Mouse (Mus musculus) forebrain, embryonic 16.5 days (tissue): ENCODE results near the gene Gm21964. TPM values are rescaled to one million over a fixed set of nuclear protein-coding genes. Genes with fewer than 3 reads are reported as not detected.

Experiments used
- ATAC-seq: fragments of 200-750 bp; cut with Nextera tagmentation; 2 replicates; pipeline ENCODE4 v1.8.0; 2017; ENCODE audit warnings: mild to moderate bottlenecking, moderate library complexity
- H3K27ac ChIP-seq: fragments of 300-500 bp; sonication (generic); 2 replicates; pipeline ENCODE4 v1.5.1; 2014; ENCODE audit warnings: low read length, control low read depth
- H3K27me3 ChIP-seq: fragments of 300-500 bp; sonication (generic); replicated peaks from 2 replicates; pipeline ENCODE4 v1.6.1; 2014; ENCODE audit warnings: low read length; ENCODE audit not compliant: control insufficient read depth, insufficient read depth
- H3K36me3 ChIP-seq: fragments of 300-500 bp; sonication (generic); 2 replicates; pipeline ENCODE4 v1.6.1; 2014; ENCODE audit not compliant: control insufficient read depth, insufficient read depth
- H3K4me1 ChIP-seq: fragments of 300-500 bp; sonication (generic); replicated peaks from 2 replicates; pipeline ENCODE4 v1.6.1; 2014; ENCODE audit warnings: low read length; ENCODE audit not compliant: control insufficient read depth, insufficient read depth
- H3K4me2 ChIP-seq: fragments of 300-500 bp; sonication (generic); 2 replicates; pipeline ENCODE4 v1.6.1; 2014; ENCODE audit warnings: mild to moderate bottlenecking, low read length, control low read depth
- H3K4me3 ChIP-seq: fragments of 300-500 bp; sonication (generic); replicated peaks from 2 replicates; pipeline ENCODE4 v1.5.1; 2014; ENCODE audit warnings: mild to moderate bottlenecking, low read length, control low read depth
- H3K9ac ChIP-seq: fragments of 300-500 bp; sonication (generic); replicated peaks from 2 replicates; pipeline ENCODE4 v1.6.1; 2014; ENCODE audit warnings: low read depth, low read length, control low read depth
- H3K9me3 ChIP-seq: fragments of 300-500 bp; sonication (generic); 2 replicates; pipeline ENCODE4 v1.6.1; 2016; ENCODE audit warnings: low read length; ENCODE audit not compliant: control insufficient read depth
- WGBS: fragments of 180-500 bp; shearing (Covaris S2); extraction: QIAGEN DNeasy Blood & Tissue Kit; methylation state at CpG from one replicate; pipeline ENCODE4 v1.1.7; 2014; 5-methylcytosine and 5-hydroxymethylcytosine counted together
- polyA plus RNA-seq: library from polyadenylated mRNA; unstranded; fragments of >200 nt; fragmentation: Nextera tagmentation; extraction: Ambion mirVana; gene quantifications from 2 replicates; pipeline ENCODE4 v1.2.1, GENCODE M21; 2015

The Gm21964 gene
- polyA plus RNA-seq = not detected in 2 replicates

- 89% methylated on average over 12 of the region's 12 CpGs for WGBS
- ATAC-seq = no peak
- Histone ChIP-seq H3K27ac (no peak within 1 kb of the TSS), H3K4me3 (no peak within 1 kb of the TSS), H3K36me3 (no peaks in the 10 kb centered on the region), H3K4me1 (no peaks in the 10 kb centered on the region), H3K4me2 (no peak within 1 kb of the TSS), H3K9ac (no peak within 1 kb of the TSS), H3K27me3 (no peaks in the 10 kb centered on the region), H3K9me3 (no peaks in the 10 kb centered on the region)
These were observed at the start of gene Gm21964 for GRCm38 (mm10) chr8:110100907-110101306. Gene Gm21964 (plus strand): TSS chr8:110101207.

GRCm38 (mm10) chr8:110051208-110051607 is 49.8 kb upstream of the Gm21964 start:
- no peaks in the 10 kb centered on the region for H3K36me3 ChIP-seq
- H3K4me2 ChIP-seq = no peak overlapping the region
- no peak overlapping the region for H3K9ac ChIP-seq
- H3K4me3 ChIP-seq = no peak overlapping the region
- no peaks in the 10 kb centered on the region for H3K27me3 ChIP-seq
- no peaks in the 10 kb centered on the region for H3K4me1 ChIP-seq
- H3K9me3 ChIP-seq = no peaks in the 10 kb centered on the region
- WGBS = 84% methylated on average over 6 of the region's 6 CpGs
- H3K27ac ChIP-seq = no peak overlapping the region
- no peak for ATAC-seq

GRCm38 (mm10) chr8:110058207-110058606 is 42.8 kb upstream of the Gm21964 start:
- no peak for ATAC-seq
- no peak overlapping the region for H3K4me2 ChIP-seq
- 74% methylated on average over 8 of the region's 8 CpGs for WGBS

GRCm38 (mm10) chr8:110064161-110064560 is 36.8 kb upstream of the Gm21964 start:
- H3K27ac ChIP-seq = no peak overlapping the region
- ATAC-seq = no peak

More at GRCm38 (mm10) chr8:110058207-110058606, 42.8 kb upstream of the Gm21964 start:
- Histone ChIP-seq H3K4me3 (no peak overlapping the region), H3K27me3 (no peaks in the 10 kb centered on the region), H3K9ac (no peak overlapping the region), H3K9me3 (no peaks in the 10 kb centered on the region), H3K4me1 (no peaks in the 10 kb centered on the region), H3K27ac (no peak overlapping the region), H3K36me3 (no peaks in the 10 kb centered on the region)

GRCm38 (mm10) chr8:110064606-110065365 is 36.2 kb upstream of the Gm21964 start:
- H3K36me3 ChIP-seq = no peaks in the 10 kb centered on the region
- no peaks in the 10 kb centered on the region for H3K27me3 ChIP-seq
- no peaks in the 10 kb centered on the region for H3K4me1 ChIP-seq
- no peak overlapping the region for H3K27ac ChIP-seq
- no peak overlapping the region for H3K9ac ChIP-seq
- H3K4me2 ChIP-seq = no peak overlapping the region
- 88% methylated on average over 18 of the region's 18 CpGs for WGBS
- no peaks in the 10 kb centered on the region for H3K9me3 ChIP-seq
- H3K4me3 ChIP-seq = no peak overlapping the region
- ATAC-seq = no peak

More at GRCm38 (mm10) chr8:110064161-110064560, 36.8 kb upstream of the Gm21964 start:
- H3K9me3 ChIP-seq = no peaks in the 10 kb centered on the region
- H3K4me3 ChIP-seq = no peak overlapping the region
- H3K9ac ChIP-seq = no peak overlapping the region
- H3K36me3 ChIP-seq = no peaks in the 10 kb centered on the region
- H3K27me3 ChIP-seq = no peaks in the 10 kb centered on the region
- WGBS = 75% methylated on average over 9 of the region's 9 CpGs
- no peak overlapping the region for H3K4me2 ChIP-seq
- H3K4me1 ChIP-seq = no peaks in the 10 kb centered on the region

GRCm38 (mm10) chr8:110065676-110066075 is 35.3 kb upstream of the Gm21964 start:
- Histone ChIP-seq H3K36me3 (no peaks in the 10 kb centered on the region), H3K4me2 (no peak overlapping the region), H3K9me3 (no peaks in the 10 kb centered on the region), H3K27ac (no peak overlapping the region), H3K27me3 (no peaks in the 10 kb centered on the region), H3K9ac (no peak overlapping the region), H3K4me3 (no peak overlapping the region), H3K4me1 (no peaks in the 10 kb centered on the region)
- ATAC-seq = no peak
- 93% methylated on average over 4 of the region's 4 CpGs for WGBS

GRCm38 (mm10) chr8:110069706-110070105 is 31.3 kb upstream of the Gm21964 start:
- H3K4me2 ChIP-seq = no peak overlapping the region
- ATAC-seq = no peak
- no peaks in the 10 kb centered on the region for H3K4me1 ChIP-seq
- H3K27me3 ChIP-seq = no peaks in the 10 kb centered on the region
- no peak overlapping the region for H3K9ac ChIP-seq
- H3K27ac ChIP-seq = no peak overlapping the region
- no peaks in the 10 kb centered on the region for H3K36me3 ChIP-seq
- 85% methylated on average over 4 of the region's 4 CpGs for WGBS
- 0 out of 2 replicates have a peak, but pooled peaks cover 2% of the 10 kb centered on the region for H3K9me3 ChIP-seq
- no peak overlapping the region for H3K4me3 ChIP-seq

- Histone ChIP-seq H3K4me3 (no peak overlapping the region), H3K27me3 (no peaks in the 10 kb centered on the region), H3K4me2 (no peak overlapping the region), H3K4me1 (no peaks in the 10 kb centered on the region), H3K9me3 (0 out of 2 replicates have a peak, but pooled peaks cover 2% of the 10 kb centered on the region), H3K9ac (no peak overlapping the region), H3K36me3 (no peaks in the 10 kb centered on the region), H3K27ac (no peak overlapping the region)
- WGBS = 16% methylated on average over 9 of the region's 9 CpGs
- ATAC-seq = peak; percentile 47; the same call in 1 of the 2 replicates
These were observed 29.4 kb upstream of the Gm21964 start for GRCm38 (mm10) chr8:110071600-110071999.

GRCm38 (mm10) chr8:110074496-110074895 is 26.5 kb upstream of the Gm21964 start:
- H3K9me3 ChIP-seq = 0 out of 2 replicates have a peak, but pooled peaks cover 2% of the 10 kb centered on the region
- 75% methylated on average over 8 of the region's 8 CpGs for WGBS
- H3K27ac ChIP-seq = no peak overlapping the region
- no peaks in the 10 kb centered on the region for H3K36me3 ChIP-seq
- no peak overlapping the region for H3K4me2 ChIP-seq
- H3K9ac ChIP-seq = no peak overlapping the region
- no peak for ATAC-seq
- H3K4me3 ChIP-seq = no peak overlapping the region
- H3K4me1 ChIP-seq = peaks cover 4% of the 10 kb centered on the region
- H3K27me3 ChIP-seq = no peaks in the 10 kb centered on the region
